Mouse (Mus musculus) hindbrain, embryonic 10.5 days (tissue): ENCODE measurements at regions not wholly inside any gene's neighbourhood (a gene's known extent, or its start where the extent isn't known, plus 50 kb on each side); places are given as distances from the start of the nearest gene placed in this dataset.
A peak's percentile ranks its signal among the peaks of the same experiment; 100 is the strongest.

Source experiments
- DNase-seq: peaks from one replicate; pipeline ENCODE4 v3.0.0-alpha.2; 2017; ENCODE audit warnings: low spot score
- H3K27ac ChIP-seq: fragments of 300-500 bp; sonication (generic); 2 replicates; pipeline ENCODE4 v1.5.1; 2016; ENCODE audit warnings: mild to moderate bottlenecking, moderate library complexity
- H3K27me3 ChIP-seq: fragments of 300-500 bp; sonication (generic); 2 replicates; pipeline ENCODE4 v1.6.1; 2016; ENCODE audit warnings: mild to moderate bottlenecking; ENCODE audit not compliant: poor library complexity, insufficient read depth, severe bottlenecking
- H3K36me3 ChIP-seq: fragments of 300-500 bp; sonication (generic); 2 replicates; pipeline ENCODE4 v1.6.1; 2016; ENCODE audit warnings: mild to moderate bottlenecking, moderate library complexity
- H3K4me1 ChIP-seq: fragments of 300-500 bp; sonication (generic); replicated peaks from 2 replicates; pipeline ENCODE4 v1.6.1; 2016; ENCODE audit warnings: mild to moderate bottlenecking
- H3K4me3 ChIP-seq: fragments of 300-500 bp; sonication (generic); 2 replicates; pipeline ENCODE4 v1.5.1; 2016; ENCODE audit warnings: mild to moderate bottlenecking, moderate library complexity
- H3K9me3 ChIP-seq: fragments of 300-500 bp; sonication (generic); 2 replicates; pipeline ENCODE4 v1.6.1; 2016; ENCODE audit warnings: mild to moderate bottlenecking, moderate library complexity
- WGBS: fragments of 180-500 bp; shearing (Covaris S2); methylation state at CpG from one replicate; pipeline ENCODE4 v1.1.7; 2016; 5-methylcytosine and 5-hydroxymethylcytosine counted together

GRCm38 (mm10) chr12:71433549-71434200, 124.0 kb downstream of the Dact1 start:
- peak; percentile 46 for DNase-seq
- Histone ChIP-seq H3K27ac (peak overlapping the region; percentile 76), H3K9me3 (no peaks in the 10 kb centered on the region), H3K36me3 (no peaks in the 10 kb centered on the region), H3K4me1 (peaks cover 50% of the 10 kb centered on the region), H3K4me3 (no peak overlapping the region), H3K27me3 (peaks cover 8% of the 10 kb centered on the region; the same call in 1 of the 2 replicates)
- WGBS = 26% methylated on average over 9 of the region's 9 CpGs

GRCm38 (mm10) chr12:71438254-71438653, 128.6 kb downstream of the Dact1 start:
- H3K36me3 ChIP-seq = no peaks in the 10 kb centered on the region
- H3K27ac ChIP-seq = peak overlapping the region; percentile 45; the same call in 1 of the 2 replicates
- no peak overlapping the region for H3K4me3 ChIP-seq
- H3K27me3 ChIP-seq = peaks cover 8% of the 10 kb centered on the region; the same call in 1 of the 2 replicates
- DNase-seq = peak; percentile 71
- 44% methylated on average over 6 of the region's 6 CpGs for WGBS
- peaks cover 24% of the 10 kb centered on the region for H3K4me1 ChIP-seq
- no peaks in the 10 kb centered on the region for H3K9me3 ChIP-seq

GRCm38 (mm10) chr12:71440863-71441262, 131.2 kb downstream of the Dact1 start:
- peaks cover 3% of the 10 kb centered on the region; the same call in 1 of the 2 replicates for H3K27me3 ChIP-seq
- H3K4me3 ChIP-seq = no peak overlapping the region
- WGBS = 87% methylated on average over 3 of the region's 3 CpGs
- peaks cover 6% of the 10 kb centered on the region for H3K4me1 ChIP-seq
- no peaks in the 10 kb centered on the region for H3K9me3 ChIP-seq
- H3K36me3 ChIP-seq = no peaks in the 10 kb centered on the region
- DNase-seq = no peak
- H3K27ac ChIP-seq = no peak overlapping the region

- H3K9me3 ChIP-seq = no peaks in the 10 kb centered on the region
- H3K27me3 ChIP-seq = no peaks in the 10 kb centered on the region
- 92% methylated on average over 5 of the region's 5 CpGs for WGBS
- H3K27ac ChIP-seq = no peak overlapping the region
- no peaks in the 10 kb centered on the region for H3K36me3 ChIP-seq
- peaks cover 6% of the 10 kb centered on the region for H3K4me1 ChIP-seq
- no peak overlapping the region for H3K4me3 ChIP-seq
- DNase-seq = no peak
These were observed 131.6 kb downstream of the Dact1 start for GRCm38 (mm10) chr12:71441272-71441671.

- no peak overlapping the region for H3K27ac ChIP-seq
- H3K36me3 ChIP-seq = no peaks in the 10 kb centered on the region
- no peak overlapping the region for H3K4me3 ChIP-seq
- H3K9me3 ChIP-seq = no peaks in the 10 kb centered on the region
- H3K4me1 ChIP-seq = peaks cover 16% of the 10 kb centered on the region
- no peaks in the 10 kb centered on the region for H3K27me3 ChIP-seq
- DNase-seq = no peak
- WGBS = 80% methylated on average over 8 of the region's 8 CpGs
These were observed 136.7 kb downstream of the Dact1 start for GRCm38 (mm10) chr12:71446177-71446891.

GRCm38 (mm10) chr12:71446892-71447268, 137.2 kb downstream of the Dact1 start:
- H3K9me3 ChIP-seq = no peaks in the 10 kb centered on the region
- H3K27me3 ChIP-seq = no peaks in the 10 kb centered on the region
- H3K4me1 ChIP-seq = peaks cover 16% of the 10 kb centered on the region
- no peak overlapping the region for H3K4me3 ChIP-seq
- no peak overlapping the region for H3K27ac ChIP-seq
- 25% methylated on average over 7 of the region's 7 CpGs for WGBS
- H3K36me3 ChIP-seq = no peaks in the 10 kb centered on the region
- no peak for DNase-seq

GRCm38 (mm10) chr12:71449032-71449431, 139.3 kb downstream of the Dact1 start:
- Histone ChIP-seq H3K4me1 (peaks cover 16% of the 10 kb centered on the region), H3K4me3 (no peak overlapping the region), H3K36me3 (no peaks in the 10 kb centered on the region), H3K27ac (no peak overlapping the region), H3K27me3 (no peaks in the 10 kb centered on the region), H3K9me3 (no peaks in the 10 kb centered on the region)
- DNase-seq = no peak
- WGBS = 67% methylated on average over 3 of the region's 3 CpGs

- H3K27ac ChIP-seq = 0 out of 2 replicates have a peak overlapping the region, but pooled peaks have one; percentile 35
- DNase-seq = no peak
- H3K4me3 ChIP-seq = no peak overlapping the region
- H3K27me3 ChIP-seq = no peaks in the 10 kb centered on the region
- H3K9me3 ChIP-seq = no peaks in the 10 kb centered on the region
- H3K36me3 ChIP-seq = no peaks in the 10 kb centered on the region
- WGBS = 70% methylated on average over 4 of the region's 4 CpGs
- H3K4me1 ChIP-seq = peaks cover 16% of the 10 kb centered on the region
These were observed 140.4 kb downstream of the Dact1 start for GRCm38 (mm10) chr12:71450128-71450527.

- WGBS = 79% methylated on average over 14 of the region's 14 CpGs
- Histone ChIP-seq H3K4me3 (no peak overlapping the region), H3K9me3 (no peaks in the 10 kb centered on the region), H3K27ac (no peak overlapping the region; the same call in 1 of the 2 replicates), H3K27me3 (no peaks in the 10 kb centered on the region), H3K4me1 (peaks cover 16% of the 10 kb centered on the region), H3K36me3 (no peaks in the 10 kb centered on the region)
- no peak for DNase-seq
These were observed 141.2 kb downstream of the Dact1 start for GRCm38 (mm10) chr12:71450680-71451463.

GRCm38 (mm10) chr12:71456900-71457299, 147.2 kb downstream of the Dact1 start:
- DNase-seq = no peak
- no peak overlapping the region for H3K4me3 ChIP-seq
- H3K9me3 ChIP-seq = no peaks in the 10 kb centered on the region
- no peaks in the 10 kb centered on the region for H3K36me3 ChIP-seq
- no peak overlapping the region for H3K27ac ChIP-seq
- no peaks in the 10 kb centered on the region for H3K4me1 ChIP-seq
- 88% methylated on average over 6 of the region's 6 CpGs for WGBS
- no peaks in the 10 kb centered on the region for H3K27me3 ChIP-seq

- H3K27ac ChIP-seq = no peak overlapping the region
- H3K27me3 ChIP-seq = no peaks in the 10 kb centered on the region
- DNase-seq = no peak
- H3K4me1 ChIP-seq = no peaks in the 10 kb centered on the region
- no peak overlapping the region for H3K4me3 ChIP-seq
- H3K36me3 ChIP-seq = no peaks in the 10 kb centered on the region
- 83% methylated on average over 12 of the region's 12 CpGs for WGBS
- no peaks in the 10 kb centered on the region for H3K9me3 ChIP-seq
These were observed 149.0 kb downstream of the Dact1 start for GRCm38 (mm10) chr12:71458559-71459176.

- Histone ChIP-seq H3K4me3 (no peak overlapping the region), H3K9me3 (no peaks in the 10 kb centered on the region), H3K27me3 (no peaks in the 10 kb centered on the region), H3K27ac (no peak overlapping the region), H3K4me1 (no peaks in the 10 kb centered on the region), H3K36me3 (no peaks in the 10 kb centered on the region)
- WGBS = 47% methylated on average over 6 of the region's 6 CpGs
- DNase-seq = no peak
These were observed 151.0 kb downstream of the Dact1 start for GRCm38 (mm10) chr12:71460643-71461042.
